Mouse (Mus musculus): ENCODE data around the gene Prex1. TPM values are rescaled to one million over a fixed set of nuclear protein-coding genes. Genes with fewer than 3 reads are reported as not detected.

Gene Prex1
- polyA plus RNA-seq, 1 experiment from 2014 or later = 47.8 TPM

DNA sequence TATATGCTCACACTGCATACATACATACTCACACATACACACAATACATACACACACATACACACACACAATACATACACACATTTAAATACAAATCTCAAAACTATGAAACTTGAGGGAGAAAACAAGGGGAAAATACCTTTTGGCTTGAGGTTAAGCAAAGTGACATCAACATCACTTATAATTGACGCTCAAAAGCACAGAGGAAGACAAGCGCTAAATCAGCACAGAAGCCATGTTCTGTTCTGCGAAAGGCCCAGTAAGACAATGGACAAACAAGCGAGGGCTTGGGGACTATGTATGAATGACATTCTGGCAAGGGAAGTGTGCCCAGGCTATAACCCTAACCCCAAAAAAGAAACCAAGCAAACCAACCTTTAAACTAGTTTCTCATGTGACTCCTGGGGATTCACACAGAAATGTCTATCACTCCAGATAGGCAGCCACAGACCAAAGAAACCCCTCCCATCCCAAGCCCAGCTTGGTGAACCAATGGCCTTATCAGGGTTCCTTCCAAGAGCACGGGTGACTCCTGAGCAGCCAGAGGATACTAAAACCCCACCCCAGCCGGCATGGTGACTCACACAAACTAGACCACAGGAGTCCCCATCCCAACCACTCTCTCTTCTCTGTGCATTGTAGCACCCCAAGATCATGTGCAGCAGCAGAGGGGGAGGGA is 48.2 kb downstream of the Prex1 start:
- Histone ChIP-seq H3K27ac (no peak overlapping the region), H3K9ac (no peak overlapping the region), H3K9me3 (no peaks in the 10 kb centered on the region), H3K27me3 (replicated peaks) (no peaks in the 10 kb centered on the region), H3K4me3 (no peak overlapping the region), H3K4me1 (peaks cover 65% of the 10 kb centered on the region), H3K36me3 (no peaks in the 10 kb centered on the region), H3K4me2 (replicated peaks) (no peak overlapping the region)
- 80% methylated on average over 6 of the region's 6 CpGs for WGBS
- no peak for ATAC-seq (ENCODE audit: low FRiP score, low read depth)

DNA sequence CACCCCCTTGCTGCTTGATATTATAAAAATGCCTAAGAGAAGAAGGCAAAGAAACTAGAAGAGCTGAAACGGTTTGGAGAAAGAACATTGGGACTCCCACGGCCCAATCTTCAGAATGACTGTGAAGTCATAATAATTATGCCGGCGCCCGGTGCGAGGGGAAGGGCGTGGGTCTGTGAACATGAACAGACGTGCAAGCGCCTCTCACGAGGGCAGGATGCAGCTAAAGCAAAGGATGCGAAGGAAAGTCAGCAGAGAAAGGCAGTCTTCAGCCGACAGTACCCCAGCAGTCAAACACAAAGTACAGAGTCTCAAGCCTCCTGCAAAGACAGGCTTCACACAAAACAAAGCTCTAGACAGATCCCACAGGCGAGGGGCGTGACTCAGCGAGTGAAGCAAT is 49.1 kb downstream of the Prex1 start:
- Histone ChIP-seq H3K4me3 (no peak overlapping the region), H3K4me2 (replicated peaks) (no peak overlapping the region), H3K36me3 (no peaks in the 10 kb centered on the region), H3K4me1 (peaks cover 56% of the 10 kb centered on the region), H3K27me3 (replicated peaks) (no peaks in the 10 kb centered on the region), H3K9me3 (no peaks in the 10 kb centered on the region), H3K27ac (no peak overlapping the region), H3K9ac (no peak overlapping the region)
- no peak for ATAC-seq (ENCODE audit: low FRiP score, low read depth)
- WGBS = 80% methylated on average over 15 of the region's 15 CpGs

DNA sequence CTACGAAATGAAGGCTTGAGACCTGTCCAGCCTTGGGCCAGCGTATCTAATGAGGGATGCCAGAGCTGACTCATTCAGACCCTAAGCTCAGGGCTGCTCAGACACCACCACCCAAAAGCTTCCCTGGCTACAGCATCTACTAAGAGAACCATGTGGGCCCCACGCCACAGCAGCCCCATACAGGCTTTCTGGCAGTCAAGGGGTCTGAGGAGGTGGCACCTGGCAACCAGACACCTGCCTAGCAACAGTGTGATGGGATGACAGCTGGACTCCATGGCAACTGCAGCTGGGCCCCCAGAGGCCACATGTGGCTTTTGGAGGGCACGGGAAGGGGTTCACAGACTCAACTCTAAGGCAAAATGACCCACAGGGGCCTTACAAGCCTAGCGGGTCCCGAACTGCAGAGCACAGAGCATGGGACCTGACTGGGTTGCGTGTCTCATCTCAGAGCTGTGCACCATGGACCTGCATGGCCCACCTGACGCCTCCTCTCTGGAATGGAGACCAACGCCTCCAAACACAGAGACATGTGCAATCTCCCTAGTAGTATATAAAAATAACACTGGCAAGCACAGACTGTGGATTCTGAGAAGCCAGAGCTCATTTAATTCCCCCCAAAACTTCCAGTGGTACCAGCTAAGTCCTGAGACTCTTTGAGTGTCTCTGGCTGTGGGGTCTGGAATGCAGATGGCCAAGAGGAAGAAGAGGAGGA is 50.2 kb downstream of the Prex1 start:
- peaks cover 45% of the 10 kb centered on the region for H3K4me1 ChIP-seq
- H3K36me3 ChIP-seq = no peaks in the 10 kb centered on the region
- H3K27me3 ChIP-seq (replicated peaks) = no peaks in the 10 kb centered on the region
- WGBS = 64% methylated on average over 9 of the region's 9 CpGs
- 0 out of 2 replicates have a peak, but pooled peaks have one; percentile 22 for ATAC-seq (ENCODE audit: low FRiP score, low read depth)
- H3K9ac ChIP-seq = no peak overlapping the region
- no peak overlapping the region for H3K27ac ChIP-seq
- no peaks in the 10 kb centered on the region for H3K9me3 ChIP-seq
- no peak overlapping the region for H3K4me3 ChIP-seq
- H3K4me2 ChIP-seq (replicated peaks) = peak overlapping the region; percentile 4; the same call in 1 of the 2 replicates

DNA sequence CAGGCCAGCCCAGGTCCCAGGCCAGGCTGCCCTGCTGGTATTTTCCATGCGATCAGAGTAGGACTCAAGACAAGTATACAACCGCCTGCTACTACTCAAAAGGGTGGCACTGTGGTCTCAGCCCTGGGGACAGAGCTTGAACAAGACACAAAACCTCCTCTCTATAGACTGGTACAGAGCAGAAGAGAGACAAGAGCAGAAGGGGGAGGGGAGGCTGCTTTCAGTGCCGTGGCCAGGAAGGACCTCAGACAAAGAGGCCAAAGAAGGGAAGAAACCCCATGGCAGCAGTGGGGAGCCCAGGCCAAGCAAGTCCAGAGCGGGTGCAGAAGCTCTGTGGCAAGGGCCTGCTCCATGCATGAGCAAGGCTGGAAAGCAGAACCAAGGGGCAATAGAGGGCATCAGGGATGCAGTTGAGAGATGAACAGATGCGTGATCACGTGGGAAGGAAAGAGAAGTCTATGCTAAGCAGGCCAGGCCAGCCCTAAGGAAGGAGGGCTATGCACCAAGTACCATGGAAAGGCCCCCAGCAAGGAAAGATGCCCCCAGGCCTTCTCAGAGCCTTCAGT is 51.0 kb downstream of the Prex1 start:
- Histone ChIP-seq H3K4me1 (peaks cover 43% of the 10 kb centered on the region), H3K27ac (no peak overlapping the region), H3K4me3 (no peak overlapping the region), H3K4me2 (replicated peaks) (0 out of 2 replicates have a peak overlapping the region, but pooled peaks have one; percentile 2), H3K36me3 (no peaks in the 10 kb centered on the region), H3K27me3 (replicated peaks) (no peaks in the 10 kb centered on the region), H3K9me3 (no peaks in the 10 kb centered on the region), H3K9ac (no peak overlapping the region)
- no peak for ATAC-seq (ENCODE audit: low FRiP score, low read depth)
- 62% methylated on average over 6 of the region's 6 CpGs for WGBS

DNA sequence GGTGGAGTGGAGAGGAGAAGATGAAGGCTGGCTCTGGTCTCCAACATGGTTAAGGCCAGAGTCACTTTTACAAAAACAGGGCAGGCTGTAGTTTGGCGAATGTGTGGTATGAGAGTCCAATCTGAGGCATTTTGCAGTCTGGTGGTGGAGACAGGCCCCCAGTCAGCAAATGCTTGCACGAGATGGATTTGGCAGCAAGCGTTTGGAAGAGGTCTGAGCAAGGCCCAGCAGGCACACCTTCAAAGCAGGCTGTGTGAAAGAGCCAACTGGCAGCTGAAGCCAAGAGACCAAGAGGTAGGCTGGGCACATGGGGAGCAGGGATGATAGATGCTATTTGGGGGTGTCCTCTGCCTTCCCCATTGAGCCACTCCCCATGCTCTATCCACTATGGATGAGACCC is 51.7 kb downstream of the Prex1 start:
- WGBS = 71% methylated on average over 3 of the region's 3 CpGs
- Histone ChIP-seq H3K27me3 (replicated peaks) (no peaks in the 10 kb centered on the region), H3K36me3 (no peaks in the 10 kb centered on the region), H3K4me2 (replicated peaks) (no peak overlapping the region), H3K4me3 (no peak overlapping the region), H3K9me3 (no peaks in the 10 kb centered on the region), H3K4me1 (peaks cover 43% of the 10 kb centered on the region), H3K27ac (no peak overlapping the region), H3K9ac (no peak overlapping the region)
- no peak for ATAC-seq (ENCODE audit: low FRiP score, low read depth)

DNA sequence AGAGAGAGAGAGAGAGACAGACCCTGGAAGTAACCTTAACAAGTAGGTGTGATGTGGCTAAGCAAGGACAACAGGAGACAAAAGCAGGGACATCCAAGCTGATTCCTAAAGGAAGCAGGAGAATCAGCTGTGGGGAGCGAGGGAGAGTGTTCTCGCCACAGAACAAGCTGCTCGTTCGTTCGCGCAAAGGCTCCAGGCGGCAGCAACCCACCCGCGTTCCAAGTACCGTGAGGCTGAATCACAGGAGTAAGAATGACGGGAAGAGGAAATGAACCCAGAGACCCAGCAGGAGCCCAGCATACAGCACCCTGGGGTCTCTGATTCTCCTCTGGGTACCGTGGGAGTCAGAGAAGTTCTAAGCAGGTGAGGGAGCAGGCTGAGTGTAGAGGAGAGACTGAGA is 52.1 kb downstream of the Prex1 start:
- Histone ChIP-seq H3K4me1 (peaks cover 47% of the 10 kb centered on the region), H3K9me3 (no peaks in the 10 kb centered on the region), H3K9ac (no peak overlapping the region), H3K27me3 (replicated peaks) (no peaks in the 10 kb centered on the region), H3K27ac (no peak overlapping the region), H3K36me3 (no peaks in the 10 kb centered on the region), H3K4me2 (replicated peaks) (no peak overlapping the region), H3K4me3 (no peak overlapping the region)
- ATAC-seq (ENCODE audit: low FRiP score, low read depth) = no peak
- WGBS = 76% methylated on average over 12 of the region's 12 CpGs

DNA sequence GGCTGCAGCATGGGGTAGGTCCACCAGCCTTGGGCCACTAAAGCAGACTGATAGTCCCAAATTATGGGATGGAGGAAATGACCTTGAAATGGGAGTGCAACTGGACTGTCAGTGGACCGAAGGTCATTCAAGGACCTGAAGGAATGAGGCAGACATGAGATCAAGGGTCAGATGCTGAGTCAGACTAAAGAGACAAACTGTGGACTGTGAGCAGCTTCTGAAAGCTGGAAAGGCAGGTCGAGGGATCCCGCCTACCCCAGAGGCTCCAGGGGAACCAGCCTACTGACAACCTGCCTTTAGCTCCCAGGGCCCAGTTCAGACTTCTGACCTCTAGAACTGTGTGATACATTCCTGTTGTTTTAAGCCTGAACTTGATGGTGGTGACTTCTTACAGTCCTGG is 55.3 kb downstream of the Prex1 start:
- no peak overlapping the region for H3K4me2 ChIP-seq (replicated peaks)
- H3K4me1 ChIP-seq = peaks cover 60% of the 10 kb centered on the region
- no peaks in the 10 kb centered on the region for H3K9me3 ChIP-seq
- H3K36me3 ChIP-seq = no peaks in the 10 kb centered on the region
- H3K27me3 ChIP-seq (replicated peaks) = no peaks in the 10 kb centered on the region
- no peak for ATAC-seq (ENCODE audit: low FRiP score, low read depth)
- WGBS = 81% methylated on average over 3 of the region's 3 CpGs
- H3K9ac ChIP-seq = no peak overlapping the region
- H3K27ac ChIP-seq = no peak overlapping the region
- no peak overlapping the region for H3K4me3 ChIP-seq

DNA sequence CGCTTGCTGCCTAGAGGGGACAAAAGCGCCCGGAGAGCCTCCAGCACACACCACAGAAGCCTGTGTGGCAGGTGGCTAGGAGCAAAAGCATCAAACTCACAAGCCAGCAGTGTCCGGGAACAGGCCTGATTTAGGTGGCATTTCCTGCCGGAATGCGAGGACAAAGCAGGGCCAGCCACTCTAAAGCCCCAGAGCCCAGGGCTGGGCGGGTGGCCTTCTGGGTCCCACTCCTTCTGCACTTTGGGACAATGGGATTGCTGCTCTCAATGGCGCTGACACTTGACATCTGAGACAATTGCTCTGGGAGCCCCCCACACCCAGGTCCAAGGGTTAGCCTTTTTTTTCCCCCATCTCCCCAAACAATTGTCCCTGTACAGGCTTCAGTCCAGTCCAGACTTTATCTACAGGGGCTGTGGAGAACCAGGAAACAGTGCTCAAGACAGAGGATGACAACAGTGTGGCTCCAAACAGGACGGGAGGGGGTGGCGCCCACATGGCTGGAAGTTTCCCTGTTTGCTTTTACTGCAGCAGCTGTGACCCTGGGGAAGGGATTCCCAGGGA is 56.1 kb downstream of the Prex1 start:
- peak; percentile 46 for ATAC-seq (ENCODE audit: low FRiP score, low read depth)

DNA sequence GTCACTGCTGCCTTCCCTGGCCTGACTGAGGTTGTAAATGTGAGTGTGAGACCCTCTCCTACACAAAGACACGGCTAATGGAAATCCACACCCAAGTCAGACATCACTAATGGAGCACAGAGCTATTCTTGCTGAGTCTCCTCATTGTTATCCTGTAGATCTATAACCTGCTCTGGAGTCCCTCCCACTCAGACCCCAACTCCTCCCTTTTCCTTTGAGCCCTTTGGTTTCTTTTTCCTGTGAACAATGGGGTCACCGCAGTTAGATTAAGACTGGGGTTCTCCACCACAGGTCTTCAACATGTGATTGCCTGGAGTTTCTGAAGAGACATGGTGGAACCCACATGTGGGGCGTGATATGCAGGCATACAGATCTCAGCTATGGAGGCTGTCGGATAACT is 57.0 kb downstream of the Prex1 start:
- 0 out of 2 replicates have a peak overlapping the region, but pooled peaks have one; percentile 22 for H3K9ac ChIP-seq

More for the DNA sequence above, 56.1 kb downstream of the Prex1 start:
- Histone ChIP-seq H3K27me3 (replicated peaks) (no peaks in the 10 kb centered on the region), H3K27ac (peak overlapping the region; percentile 54), H3K4me3 (no peak overlapping the region), H3K36me3 (no peaks in the 10 kb centered on the region), H3K4me2 (replicated peaks) (peak overlapping the region; percentile 26), H3K9ac (no peak overlapping the region), H3K4me1 (peaks cover 55% of the 10 kb centered on the region), H3K9me3 (no peaks in the 10 kb centered on the region)
- WGBS = 14% methylated on average over 10 of the region's 10 CpGs

DNA sequence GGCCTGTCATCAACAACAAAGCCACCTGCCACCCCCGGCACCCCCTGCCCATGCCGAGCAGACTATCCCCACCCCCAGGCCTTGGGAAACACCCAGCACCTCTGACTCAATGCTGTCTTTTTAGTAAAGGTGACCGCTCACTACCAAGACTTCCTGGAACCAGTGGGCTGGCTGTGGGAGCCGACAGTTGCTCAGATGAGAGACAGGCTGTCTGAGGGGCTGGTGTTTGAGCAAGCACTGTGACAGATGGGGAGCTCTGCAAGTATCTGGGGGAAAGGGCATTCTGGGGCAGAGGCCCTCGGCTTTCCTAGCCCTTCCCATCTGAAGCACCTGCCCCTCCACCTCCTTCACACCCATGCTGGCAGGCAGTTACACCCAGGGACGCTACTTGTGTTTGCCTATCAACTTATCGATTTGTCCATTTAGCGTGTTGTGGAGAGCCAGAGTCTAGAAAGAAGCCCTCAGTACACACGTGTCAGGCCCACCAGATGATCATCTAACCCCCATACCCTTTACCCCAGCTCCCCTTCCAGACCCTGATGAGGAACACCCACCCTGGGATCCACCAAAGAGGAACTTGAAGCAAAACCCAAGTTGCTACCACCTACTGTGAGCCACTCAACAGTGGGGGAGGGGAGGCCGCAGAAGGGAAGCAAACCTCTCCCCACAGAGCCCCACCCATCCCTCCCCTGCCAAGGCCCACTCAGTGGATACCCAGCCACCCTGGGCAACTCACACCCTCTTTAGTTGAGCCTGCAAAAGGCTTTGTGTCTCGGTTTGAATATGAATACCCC is 57.7 kb downstream of the Prex1 start:
- H3K27ac ChIP-seq = no peak overlapping the region
- H3K9ac ChIP-seq = 0 out of 2 replicates have a peak overlapping the region, but pooled peaks have one; percentile 22
- peak overlapping the region; percentile 9; the same call in 1 of the 2 replicates for H3K4me3 ChIP-seq
- no peaks in the 10 kb centered on the region for H3K36me3 ChIP-seq
- no peaks in the 10 kb centered on the region for H3K27me3 ChIP-seq (replicated peaks)
- ATAC-seq (ENCODE audit: low FRiP score, low read depth) = no peak
- no peaks in the 10 kb centered on the region for H3K9me3 ChIP-seq
- H3K4me1 ChIP-seq = peaks cover 50% of the 10 kb centered on the region
- WGBS = 47% methylated on average over 11 of the region's 11 CpGs
- peak overlapping the region; percentile 45 for H3K4me2 ChIP-seq (replicated peaks)

More for the DNA sequence above, 57.0 kb downstream of the Prex1 start:
- H3K36me3 ChIP-seq = no peaks in the 10 kb centered on the region
- no peaks in the 10 kb centered on the region for H3K27me3 ChIP-seq (replicated peaks)
- H3K4me1 ChIP-seq = peaks cover 48% of the 10 kb centered on the region
- peak overlapping the region; percentile 54 for H3K27ac ChIP-seq
- no peak for ATAC-seq (ENCODE audit: low FRiP score, low read depth)
- 36% methylated on average over 4 of the region's 4 CpGs for WGBS
- no peaks in the 10 kb centered on the region for H3K9me3 ChIP-seq
- peak overlapping the region; percentile 9; the same call in 1 of the 2 replicates for H3K4me3 ChIP-seq
- H3K4me2 ChIP-seq (replicated peaks) = peak overlapping the region; percentile 45

DNA sequence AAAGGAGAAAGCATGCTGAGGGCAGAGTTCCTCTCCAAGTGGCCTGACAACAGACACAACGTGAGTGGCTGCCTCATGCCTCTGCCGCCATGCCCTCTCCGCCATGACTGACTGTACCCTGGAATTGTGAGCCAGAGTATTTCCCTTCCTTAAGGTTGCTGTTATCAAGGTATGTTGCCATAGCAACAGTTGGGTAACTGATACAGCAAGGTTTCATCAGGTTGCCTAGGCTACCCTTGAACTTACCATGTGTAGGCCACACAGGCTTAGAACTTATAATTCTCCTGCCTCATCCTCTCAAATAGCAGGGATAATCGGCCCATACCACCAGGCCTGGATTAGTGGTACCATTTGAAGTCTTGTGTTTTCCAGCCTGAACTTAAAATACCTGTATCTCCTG is 58.3 kb downstream of the Prex1 start:
- peaks cover 56% of the 10 kb centered on the region for H3K4me1 ChIP-seq
- no peak overlapping the region for H3K4me2 ChIP-seq (replicated peaks)
- H3K27me3 ChIP-seq (replicated peaks) = no peaks in the 10 kb centered on the region
- no peaks in the 10 kb centered on the region for H3K9me3 ChIP-seq
- no peak overlapping the region for H3K27ac ChIP-seq
- H3K9ac ChIP-seq = no peak overlapping the region
- no peak for ATAC-seq (ENCODE audit: low FRiP score, low read depth)
- no peaks in the 10 kb centered on the region for H3K36me3 ChIP-seq
- WGBS = 88% methylated on average over 4 of the region's 4 CpGs
- no peak overlapping the region for H3K4me3 ChIP-seq
